Comparison of ENCODE assay signal across 8 mouse cellular contexts in genomic region chr2:33430771-33431699, GRCm38 (mm10). TPM values are rescaled to one million over a fixed set of nuclear protein-coding genes. Genes with fewer than 3 reads are reported as not detected.
DNase-seq lines count a peak whose midpoint lies in the region; ATAC-seq and TF ChIP-seq lines count a peak whose summit lies in the region.

TSS of gene Zbtb34 (minus strand) at chr2:33431324.

- no peaks in the 10 kb centered on the region for H3K27me3 ChIP-seq in hindbrain, postnatal 0 days (ENCODE audit: insufficient read depth, low read length)
- no peaks in the 10 kb centered on the region for H3K27me3 ChIP-seq in limb, embryonic 10.5 days (ENCODE audit: low read depth, poor library complexity, severe bottlenecking)
- no peaks in the 10 kb centered on the region for H3K27me3 ChIP-seq in midbrain, embryonic 11.5 days (ENCODE audit: control insufficient read depth, insufficient read depth, low read length)

- H3K4me1 ChIP-seq in hindbrain, postnatal 0 days (ENCODE audit: insufficient read depth, low read length): peaks cover 12% of the 10 kb centered on the region; the same call in 1 of the 2 replicates
- peaks cover 37% of the 10 kb centered on the region for H3K4me1 ChIP-seq in limb, embryonic 10.5 days
- peaks cover 22% of the 10 kb centered on the region for H3K4me1 ChIP-seq in midbrain, embryonic 11.5 days (ENCODE audit: control insufficient read depth, insufficient read depth, low read length)

- H3K4me2 ChIP-seq in hindbrain, postnatal 0 days (ENCODE audit: low read depth, low read length): peak within 1 kb of the TSS; percentile 96
- peak within 1 kb of the TSS; percentile 82 for H3K4me2 ChIP-seq in midbrain, embryonic 11.5 days

- H3K9me3 ChIP-seq in hindbrain, postnatal 0 days (ENCODE audit: low read length): no peaks in the 10 kb centered on the region
- H3K9me3 ChIP-seq in limb, embryonic 10.5 days (replicated peaks): no peaks in the 10 kb centered on the region
- H3K9me3 ChIP-seq in midbrain, embryonic 11.5 days (ENCODE audit: control insufficient read depth, low read length): no peaks in the 10 kb centered on the region

- peak within 1 kb of the TSS; percentile 69 for H3K27ac ChIP-seq in hindbrain, postnatal 0 days
- H3K27ac ChIP-seq in limb, embryonic 10.5 days: peak within 1 kb of the TSS; percentile 91
- no peak within 1 kb of the TSS for H3K27ac ChIP-seq in midbrain, embryonic 11.5 days (ENCODE audit: low read depth, low read length)

- H3K36me3 ChIP-seq in hindbrain, postnatal 0 days (ENCODE audit: insufficient read depth, low read length): peaks cover 4% of the 10 kb centered on the region; the same call in 1 of the 2 replicates
- H3K36me3 ChIP-seq in limb, embryonic 10.5 days: peaks cover 23% of the 10 kb centered on the region
- H3K36me3 ChIP-seq in midbrain, embryonic 11.5 days (ENCODE audit: control insufficient read depth, insufficient read depth, low read length): no peaks in the 10 kb centered on the region; the same call in 1 of the 2 replicates

- TF ChIP-seq CTCF in hindbrain, postnatal 0 days (IDR thresholded peaks at IDR 0.05; ENCODE audit: low read depth): peak; percentile 85

- H3K9ac ChIP-seq in hindbrain, postnatal 0 days (replicated peaks; ENCODE audit: low read length): peak within 1 kb of the TSS; percentile 94
- peak within 1 kb of the TSS; percentile 95 for H3K9ac ChIP-seq in midbrain, embryonic 11.5 days (ENCODE audit: low read length)

- peak within 1 kb of the TSS; percentile 97 for H3K4me3 ChIP-seq in hindbrain, postnatal 0 days (ENCODE audit: low read length)
- peak within 1 kb of the TSS; percentile 96 for H3K4me3 ChIP-seq in limb, embryonic 10.5 days
- H3K4me3 ChIP-seq in midbrain, embryonic 11.5 days (ENCODE audit: low read depth, low read length): peak within 1 kb of the TSS; percentile 98

- peak; percentile 69 to 71 for DNase-seq in right cerebral cortex, postnatal 10 days (ENCODE audit: low spot score in 2 of 2)
- DNase-seq in right cerebral cortex, adult 18-20 months: no peak
- peak; percentile 86 to 87 for DNase-seq in cerebellum, postnatal 10 days
- peak; percentile 32 to 48 for DNase-seq in gastrocnemius, adult 8-10 months (ENCODE audit: low spot score in 2 of 2)
- peak; percentile 87 for DNase-seq in hindbrain, postnatal 0 days (ENCODE audit: low spot score)
- DNase-seq in limb, embryonic 10.5 days (ENCODE audit: low spot score): peak; percentile 86
- DNase-seq in midbrain, embryonic 11.5 days (ENCODE audit: low spot score, missing footprints): peak; percentile 97
- DNase-seq in spleen, postnatal 36 days (ENCODE audit: low spot score in 2 of 2): peak; percentile 45 to 55

- under 1% methylated on average over 77 of the region's 102 CpGs for WGBS in hindbrain, postnatal 0 days
- WGBS in limb, embryonic 10.5 days: 2% methylated on average over 82 of the region's 102 CpGs
- WGBS in midbrain, embryonic 11.5 days: under 1% methylated on average over 75 of the region's 102 CpGs

- ATAC-seq in hindbrain, postnatal 0 days: peak; percentile 84
- ATAC-seq in midbrain, embryonic 11.5 days (ENCODE audit: low FRiP score): peak; percentile 76

RNA-seq across cellular contexts. Expression of gene Zbtb34, which starts in this region (rescaled TPM):
- total RNA-seq in gastrocnemius, adult 8-10 months (2022): 1 to 10 TPM; 3.5 to 4.5 (median 3.9) TPM
- total RNA-seq in hindbrain, postnatal 0 days (2014; rRNA removed): 20.6 and 32.9 TPM in 2 replicates
- 2.8 and 3.1 TPM in 2 replicates for polyA plus RNA-seq in hindbrain, postnatal 0 days (2015; fragmentation: Nextera tagmentation; extraction: Ambion mirVana)
- polyA plus RNA-seq in limb, embryonic 10.5 days (2016; fragmentation: Nextera tagmentation; extraction: Ambion mirVana): 7.1 and 8.6 TPM in 2 replicates
- polyA plus RNA-seq in midbrain, embryonic 11.5 days (2014; fragmentation: Nextera tagmentation; extraction: Ambion mirVana): 8.0 and 8.3 TPM in 2 replicates
